Mouse (Mus musculus) layer of hippocampus, adult 8-10 months (tissue): ENCODE measurements around the gene Irf5. TPM values are rescaled to one million over a fixed set of nuclear protein-coding genes. Genes with fewer than 3 reads are reported as not detected.

Experiments
- total RNA-seq, 4 experiments: library from RNA; stranded (reverse); gene quantifications; 2 replicates each; pipeline ENCODE4 v1.2.4; 2022

Irf5 gene
- total RNA-seq, 4 experiments from 2014 or later, result 3.8 to 16.9 (median 12.2) TPM

Other genes starting within 250 kb of the Irf5 start
- gene Fam71f2, start 247.0 kb upstream of the Irf5 start, total RNA-seq, result under 1 TPM in 3 of 4 experiments, not detected in 1; 0.38 to 0.55 (median 0.54) TPM
- gene Fam71f1, start 207.5 kb upstream of the Irf5 start, total RNA-seq, result not detected
- 10 to 100 TPM; 65.8 to 71.3 (median 69.3) TPM for gene Calu, start 178.6 kb upstream of the Irf5 start, total RNA-seq
- under 1 TPM in 2 of 4 experiments, not detected in 2; 0.33 to 0.80 TPM for gene Opn1sw, start 138.2 kb upstream of the Irf5 start, total RNA-seq
- gene Ccdc136, start 130.3 kb upstream of the Irf5 start, total RNA-seq, result 10 to 100 TPM; 77.8 to 87.7 (median 83.6) TPM
- 1 to 10 TPM; 2.1 to 8.8 (median 5.4) TPM for gene Flnc, start 93.4 kb upstream of the Irf5 start, total RNA-seq
- 100 to 1,000 TPM; 221 to 280 (median 257) TPM for gene Atp6v1f, start 58.9 kb upstream of the Irf5 start, total RNA-seq
- gene Atp6v1fnb, start 55.2 kb upstream of the Irf5 start, total RNA-seq, result under 1 TPM in 2 of 4 experiments, not detected in 2; 0.61 to 0.75 TPM
- gene Kcp, start 18.7 kb upstream of the Irf5 start, total RNA-seq, result 1 to 10 TPM; 1.4 to 3.5 (median 1.8) TPM
- gene Tnpo3, start 83.3 kb downstream of the Irf5 start, total RNA-seq, result 10 to 100 TPM; 67.0 to 78.6 (median 73.2) TPM
- 10 to 100 TPM; 28.4 to 37.6 (median 33.5) TPM for gene Tspan33, start 167.6 kb downstream of the Irf5 start, total RNA-seq
- 10 to 100 TPM; 17.0 to 18.9 (median 18.1) TPM for gene Smo, start 208.9 kb downstream of the Irf5 start, total RNA-seq
- gene Ahcyl2, start 241.4 kb downstream of the Irf5 start, total RNA-seq, result 100 to 1,000 TPM; 200 to 239 (median 221) TPM